Mouse (Mus musculus): ENCODE measurements around the gene Hrh1. TPM values are rescaled to one million over a fixed set of nuclear protein-coding genes. Genes with fewer than 3 reads are reported as not detected.

Gene Hrh1
- total RNA-seq, 2 experiments from 2014 or later: 21.4 to 27.1 TPM

DNA sequence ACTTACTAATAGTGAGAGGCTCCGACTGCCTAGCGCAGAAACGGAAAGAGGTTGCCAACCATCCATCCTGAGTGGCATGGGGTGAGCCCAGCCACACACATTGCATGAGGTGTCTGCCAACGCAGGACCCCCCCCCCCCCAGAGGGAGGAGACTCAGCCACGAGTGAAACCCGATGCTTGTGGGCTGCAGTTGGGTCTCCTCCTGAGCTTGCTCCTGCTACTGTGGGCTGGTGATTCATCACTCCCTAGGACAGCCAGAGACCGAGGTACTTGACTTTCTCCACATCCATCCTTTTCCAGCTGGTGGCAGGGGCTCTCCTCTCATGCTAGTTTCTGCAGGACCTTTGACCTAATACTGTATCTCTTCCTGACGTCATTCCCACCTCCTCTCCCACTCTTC lies 5.9 kb downstream of the Hrh1 start:
- peak in 1 of 2 experiments; percentile 65 for DNase-seq (ENCODE audit: low spot score in 2 of 2)

DNA sequence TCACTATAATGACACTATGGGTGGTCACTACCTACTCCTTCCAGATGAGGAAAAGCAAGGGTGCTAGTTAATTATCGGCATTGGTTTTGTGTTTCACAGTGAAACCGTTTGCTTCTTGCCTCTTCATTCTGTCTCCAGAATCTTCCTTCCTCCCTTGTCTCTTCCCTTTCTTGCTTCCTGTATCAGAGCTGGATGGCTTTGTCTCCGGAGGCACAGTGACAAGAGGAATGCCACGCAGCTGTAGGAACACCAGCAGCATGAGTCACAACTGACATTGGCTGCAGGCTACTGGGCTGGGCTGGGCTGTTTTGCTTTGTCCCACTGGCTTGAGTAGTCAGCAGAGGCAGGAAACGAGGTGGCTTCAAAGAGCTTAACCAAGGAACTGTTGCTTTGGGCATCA lies 6.4 kb downstream of the Hrh1 start:
- DNase-seq (ENCODE audit: low spot score in 2 of 2): no peak
- intact Hi-C loops (cut with DNase I): loop anchor here (1.0 to 5.0 kb wide), 2 partner anchors 47 to 293 kb away; no protein-coding TSS in a partner anchor

More for the DNA sequence above, 5.9 kb downstream of the Hrh1 start:
- intact Hi-C loops (cut with DNase I): loop anchor here (1.0 to 5.0 kb wide), 2 partner anchors 48 to 294 kb away; no protein-coding TSS in a partner anchor

DNA sequence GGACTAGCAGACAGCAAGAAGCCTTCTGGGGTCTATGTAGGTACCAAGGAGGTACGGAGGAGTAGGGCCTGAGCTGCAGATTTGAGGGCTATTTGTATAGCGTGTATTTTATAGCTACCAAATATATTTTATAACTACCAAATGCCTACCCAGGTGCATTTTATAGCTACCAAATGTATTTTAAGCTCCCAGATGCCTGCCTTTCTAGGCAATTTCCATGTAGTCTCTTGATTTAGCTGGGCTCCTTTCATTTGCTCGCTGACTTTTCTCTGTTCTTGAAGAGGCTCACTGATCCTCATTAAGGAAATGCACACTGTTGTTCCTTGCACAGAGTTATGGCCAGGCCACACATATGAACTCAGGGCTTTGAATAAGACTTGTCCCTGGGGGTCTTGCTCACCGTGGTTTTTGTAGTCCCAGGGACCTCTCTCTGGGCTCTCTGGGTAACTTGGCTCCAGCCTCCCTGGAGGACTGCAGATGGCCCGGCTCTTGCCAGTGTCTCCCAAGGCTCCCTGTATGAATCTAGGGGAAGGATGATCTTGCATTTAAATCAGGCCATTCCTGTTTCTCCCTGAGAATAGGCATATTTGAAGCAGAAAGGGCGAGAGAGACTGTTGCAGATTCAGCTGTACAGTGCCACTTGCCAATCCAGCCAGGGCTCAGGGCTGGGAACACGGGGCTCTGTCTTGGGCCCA lies 7.2 kb downstream of the Hrh1 start:
- peak in 1 of 2 experiments; percentile 77 for DNase-seq (ENCODE audit: low spot score in 2 of 2)
- intact Hi-C loops (cut with DNase I): loop anchor here (1.0 to 5.0 kb wide), 2 partner anchors 46 to 292 kb away; no protein-coding TSS in a partner anchor

DNA sequence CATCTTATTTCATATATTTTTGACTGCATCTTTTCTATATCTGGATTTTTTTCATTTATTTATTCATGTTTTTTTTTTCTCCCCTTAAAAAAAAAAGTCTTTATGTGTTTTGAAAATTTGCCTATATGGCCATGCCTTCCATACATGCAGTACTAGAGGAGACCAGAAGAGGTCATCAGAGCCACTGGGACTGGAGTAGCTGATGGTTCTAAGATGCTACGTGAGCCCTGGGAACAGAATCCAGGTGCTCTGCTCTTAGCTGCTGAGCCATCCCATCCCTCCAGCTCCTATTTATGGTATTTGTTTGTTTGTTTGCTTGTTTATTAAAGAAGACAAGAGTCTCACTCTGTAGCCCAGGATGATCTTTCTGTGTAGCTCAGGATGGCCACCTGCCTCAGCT lies 8.9 kb downstream of the Hrh1 start:
- intact Hi-C loops (cut with DNase I): no loop called here
- no peak for DNase-seq (ENCODE audit: low spot score in 2 of 2)

DNA sequence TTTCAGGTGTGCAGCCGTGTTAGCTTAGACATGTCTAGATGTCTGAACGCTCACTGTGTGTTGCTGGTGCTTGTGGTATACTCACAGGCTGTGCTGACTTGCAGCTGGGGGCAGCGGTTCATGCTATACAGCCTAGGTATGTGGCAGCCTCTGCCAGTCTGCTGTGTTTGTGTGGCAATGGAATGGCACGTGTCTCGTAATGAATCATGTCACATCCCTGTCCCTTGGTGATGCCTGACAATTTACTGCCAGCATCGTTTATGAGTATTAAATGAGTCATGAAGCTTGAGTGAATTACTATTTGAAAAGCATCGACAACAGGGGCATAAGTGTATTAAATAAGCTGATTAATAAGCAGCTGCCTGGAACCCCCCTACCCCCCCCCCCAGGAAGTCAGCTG lies 9.3 kb downstream of the Hrh1 start:
- intact Hi-C loops (cut with DNase I): no loop called here
- DNase-seq (ENCODE audit: low spot score in 2 of 2): no peak

DNA sequence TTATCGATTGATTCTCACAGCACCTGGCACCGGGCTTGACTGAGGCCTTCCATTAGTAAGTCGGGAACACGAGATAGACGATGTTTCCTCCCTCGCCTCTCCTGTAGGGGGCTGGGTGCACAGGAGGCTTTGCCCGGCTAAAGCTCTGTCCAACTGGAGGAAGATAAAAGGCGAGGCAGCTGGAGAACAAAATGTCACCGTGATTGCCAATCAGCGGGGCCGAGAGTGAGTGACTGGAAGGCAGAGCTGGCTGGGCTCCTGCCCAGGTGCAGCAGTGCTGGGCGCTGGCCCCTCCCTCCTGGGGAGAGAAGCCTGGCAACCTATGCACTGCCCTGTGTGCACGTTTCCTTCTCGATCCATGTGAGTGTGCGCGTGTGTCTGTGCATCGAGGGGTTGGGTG lies 10.5 kb downstream of the Hrh1 start:
- intact Hi-C loops (cut with DNase I): no loop called here
- no peak for DNase-seq (ENCODE audit: low spot score in 2 of 2)

DNA sequence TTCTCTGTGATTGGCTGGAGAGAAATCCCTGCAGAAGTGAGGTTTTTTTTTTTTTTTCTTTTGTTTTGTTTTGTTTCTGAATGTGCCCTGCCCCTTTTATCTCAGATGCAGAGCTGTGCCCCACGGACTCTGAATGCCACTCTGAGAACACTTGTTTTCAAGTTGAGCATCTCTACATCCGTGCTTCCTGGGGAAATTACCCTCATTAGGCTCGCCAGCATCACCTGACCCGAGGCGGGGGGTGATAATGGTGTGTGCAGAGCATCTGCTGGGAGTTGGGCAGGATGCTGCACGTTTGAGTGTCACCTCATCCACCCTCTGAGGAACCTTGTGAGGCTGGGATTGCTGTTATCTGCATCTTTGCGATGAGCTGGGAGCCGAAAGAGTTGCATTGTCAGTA lies 14.2 kb downstream of the Hrh1 start:
- intact Hi-C loops (cut with DNase I): no loop called here
- DNase-seq (ENCODE audit: low spot score in 2 of 2): no peak

DNA sequence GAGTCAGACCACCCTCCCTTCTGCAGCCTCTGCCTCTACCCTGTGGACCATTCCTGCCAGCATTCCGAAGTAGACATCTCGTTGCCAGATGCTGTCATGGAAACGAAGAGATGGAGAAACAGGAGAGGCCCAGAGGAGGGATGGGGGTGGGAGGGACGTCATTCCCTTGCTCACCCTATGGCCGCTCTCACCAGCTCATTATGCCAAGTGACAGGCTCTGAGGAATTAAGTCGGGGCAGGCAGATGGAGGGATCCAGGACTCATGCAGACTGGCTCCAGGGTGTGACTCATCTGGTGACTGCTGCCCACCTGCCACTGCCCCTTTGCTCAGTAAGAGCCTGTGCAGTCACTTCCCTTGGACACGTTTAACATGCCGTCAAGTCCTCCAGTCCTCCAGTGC lies 16.8 kb downstream of the Hrh1 start:
- intact Hi-C loops (cut with DNase I): no loop called here
- DNase-seq (ENCODE audit: low spot score in 2 of 2): peak in 1 of 2 experiments; percentile 89

DNA sequence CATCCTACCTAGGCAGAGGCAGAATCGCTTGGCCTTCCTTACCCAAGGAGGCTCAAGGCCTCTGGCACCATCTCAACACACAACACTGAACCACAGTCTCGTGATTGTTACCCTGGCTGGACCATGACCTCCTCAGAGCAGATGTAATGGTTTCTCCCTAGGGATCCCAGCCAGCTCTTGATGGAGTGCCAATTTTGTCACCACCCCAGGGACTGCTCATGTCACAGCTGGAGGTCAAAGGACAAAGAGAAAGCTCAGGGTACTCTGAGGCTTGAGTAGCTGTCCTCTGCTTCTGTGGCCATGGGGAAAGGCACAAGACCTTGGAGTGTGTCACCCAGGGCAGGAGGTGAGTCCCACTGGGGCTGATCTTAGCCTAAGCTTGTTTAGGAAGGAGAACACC lies 20.3 kb downstream of the Hrh1 start:
- no peak for DNase-seq (ENCODE audit: low spot score in 2 of 2)
- intact Hi-C loops (cut with DNase I): no loop called here

DNA sequence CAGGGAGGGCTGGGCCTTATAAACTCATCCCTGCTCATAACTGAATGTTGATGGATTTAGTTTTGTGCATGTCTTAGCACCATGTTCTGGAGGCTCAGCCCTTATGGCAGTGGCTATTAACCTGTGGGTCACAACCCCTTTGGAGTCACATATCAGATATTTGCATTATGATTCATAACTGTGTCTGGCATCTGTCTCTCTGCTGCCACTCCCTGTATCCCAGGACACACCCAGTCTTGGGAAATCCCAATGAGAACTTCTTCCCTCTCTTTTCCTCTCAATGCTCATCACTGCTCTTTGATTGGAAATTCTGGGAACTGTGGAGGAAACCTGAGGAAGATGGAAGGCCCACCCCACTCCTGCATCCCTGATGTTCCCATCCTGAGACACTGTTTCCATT lies 23.3 kb downstream of the Hrh1 start:
- intact Hi-C loops (cut with DNase I): no loop called here
- no peak for DNase-seq (ENCODE audit: low spot score in 2 of 2)

DNA sequence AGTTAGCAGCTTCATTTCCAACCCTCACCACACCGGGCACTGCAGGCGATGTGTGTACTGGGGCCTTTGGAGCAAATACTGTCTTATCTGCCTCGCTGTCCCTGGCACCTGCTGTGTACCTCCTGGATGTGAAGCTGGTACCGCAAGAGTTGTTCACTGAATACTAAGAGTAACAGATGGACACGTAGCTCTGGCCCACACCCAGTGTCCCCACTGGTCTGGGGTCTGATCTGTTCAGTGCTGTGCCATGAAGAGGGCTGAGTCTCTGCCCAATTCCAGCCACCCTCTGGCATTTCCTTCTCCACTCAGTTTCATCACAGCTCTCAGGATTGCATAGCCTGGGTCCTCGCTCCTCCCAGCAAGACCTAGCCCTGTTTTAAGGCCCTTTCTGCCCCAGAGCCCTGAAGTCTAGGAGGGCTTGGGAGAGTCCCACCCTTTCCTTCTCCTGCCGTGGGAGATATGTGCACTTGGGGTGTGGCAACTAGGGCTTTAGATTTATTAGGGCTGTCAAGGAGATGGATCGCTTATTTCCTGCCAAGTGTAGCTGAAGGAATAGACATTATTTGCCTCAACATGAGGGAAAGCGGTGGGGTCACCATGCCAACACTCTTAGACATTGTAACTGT lies 25.4 kb downstream of the Hrh1 start:
- no peak for DNase-seq (ENCODE audit: low spot score in 2 of 2)
- intact Hi-C loops (cut with DNase I): no loop called here

DNA sequence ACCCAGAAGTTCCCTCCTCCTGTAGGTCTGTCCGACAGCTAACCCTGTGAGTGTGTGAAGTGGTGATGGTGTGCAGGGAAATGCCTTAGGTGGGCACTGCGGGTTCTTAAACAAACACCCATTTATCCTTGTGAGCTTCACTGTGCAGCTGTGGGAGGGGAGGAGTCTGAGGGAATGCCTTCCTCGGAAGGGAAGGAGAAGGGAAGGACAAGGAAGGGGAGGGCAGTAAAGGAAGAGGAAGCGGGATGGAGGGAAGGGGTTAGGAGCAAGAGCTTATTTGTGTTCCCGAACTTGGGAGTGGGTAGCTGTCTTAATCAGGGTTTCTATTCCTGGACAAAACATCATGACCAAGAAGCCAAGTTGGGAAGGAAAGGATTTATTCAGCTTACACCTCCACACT lies 27.6 kb downstream of the Hrh1 start:
- intact Hi-C loops (cut with DNase I): loop anchor here (1.0 kb wide), 1 partner anchor 24 kb away; no protein-coding TSS in a partner anchor
- peak in 1 of 2 experiments; percentile 87 for DNase-seq (ENCODE audit: low spot score in 2 of 2)

DNA sequence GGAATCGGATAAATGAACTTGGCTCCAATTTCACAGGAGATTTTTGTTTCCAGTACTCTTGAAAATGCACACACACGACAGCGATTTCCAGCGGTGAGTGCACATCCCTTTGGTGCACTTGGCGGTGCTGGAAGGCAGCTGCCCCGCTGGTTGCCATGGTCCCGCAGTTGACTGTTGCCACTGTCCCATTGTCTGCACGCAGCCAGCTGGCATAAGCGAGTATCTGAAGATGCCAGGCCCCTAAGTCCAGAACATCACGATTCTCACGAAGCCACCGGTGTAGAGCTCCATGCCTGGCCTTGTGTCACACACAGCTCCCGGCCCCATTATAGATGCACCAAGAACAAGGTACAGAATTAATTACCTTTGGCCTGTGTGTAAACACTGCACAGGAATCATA lies 29.9 kb downstream of the Hrh1 start:
- DNase-seq (ENCODE audit: low spot score in 2 of 2): no peak

DNA sequence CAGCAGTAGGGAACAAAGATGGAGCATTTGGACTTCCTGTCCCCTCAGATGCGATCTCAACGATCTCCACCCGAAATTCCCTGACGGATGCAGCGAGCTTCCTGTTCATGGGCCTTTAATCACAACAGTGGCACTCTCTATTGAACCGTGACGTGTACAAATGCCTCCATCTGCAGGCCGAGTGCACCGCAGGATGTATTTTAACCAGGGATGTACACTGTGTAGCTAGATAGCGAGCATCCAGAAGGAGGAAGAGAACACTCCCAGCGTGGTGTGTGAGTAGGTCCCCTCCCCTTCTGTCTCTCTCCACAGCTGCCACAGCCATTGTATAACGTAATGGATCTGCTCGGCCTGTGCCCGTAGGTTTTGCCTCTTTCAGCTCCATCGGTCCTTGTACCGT lies 31.1 kb downstream of the Hrh1 start:
- DNase-seq (ENCODE audit: low spot score in 2 of 2): no peak
- intact Hi-C loops (cut with DNase I): no loop called here

More for the DNA sequence above, 29.9 kb downstream of the Hrh1 start:
- intact Hi-C loops (cut with DNase I): no loop called here

DNA sequence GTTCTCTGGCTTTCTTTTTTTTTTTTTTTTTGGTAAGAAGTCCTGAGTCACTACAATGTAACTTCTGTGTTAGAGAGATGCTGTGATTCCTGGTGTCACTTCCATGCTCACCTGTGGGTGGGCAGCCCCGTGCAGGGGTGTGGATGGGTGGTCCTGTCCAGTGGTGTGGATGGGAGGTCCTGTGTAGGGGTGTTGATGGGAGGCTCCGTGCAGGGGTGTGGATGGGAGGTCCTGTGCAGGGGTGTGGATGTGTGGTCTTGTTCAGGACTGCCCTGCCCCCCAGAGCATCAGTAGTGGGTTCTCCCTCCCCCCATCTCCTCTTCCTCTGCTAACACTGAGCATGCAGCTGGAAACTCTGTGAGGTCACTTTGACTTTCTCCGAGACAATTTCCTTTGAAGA lies 34.9 kb downstream of the Hrh1 start:
- intact Hi-C loops (cut with DNase I): no loop called here
- no peak for DNase-seq (ENCODE audit: low spot score in 2 of 2)

DNA sequence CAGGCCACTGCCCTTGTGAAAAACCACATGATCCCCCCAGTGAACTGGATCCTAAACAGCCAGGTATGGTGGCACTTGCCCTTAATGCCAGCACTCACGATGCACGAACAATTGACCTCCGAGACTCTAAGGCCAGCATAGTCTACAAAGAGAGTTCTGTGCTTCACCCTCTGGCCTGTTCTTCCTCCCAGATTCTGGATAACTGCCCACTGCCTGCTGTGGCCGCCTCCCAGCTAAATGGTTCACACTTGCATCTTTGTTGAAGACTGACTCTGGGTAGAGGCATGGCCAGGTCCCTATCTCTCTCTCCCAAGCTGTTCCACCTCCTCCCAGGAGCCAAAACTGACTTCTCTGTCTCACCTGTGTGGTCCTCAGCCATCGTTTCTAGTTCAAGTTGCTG lies 36.8 kb downstream of the Hrh1 start:
- no peak for DNase-seq (ENCODE audit: low spot score in 2 of 2)
- intact Hi-C loops (cut with DNase I): no loop called here

DNA sequence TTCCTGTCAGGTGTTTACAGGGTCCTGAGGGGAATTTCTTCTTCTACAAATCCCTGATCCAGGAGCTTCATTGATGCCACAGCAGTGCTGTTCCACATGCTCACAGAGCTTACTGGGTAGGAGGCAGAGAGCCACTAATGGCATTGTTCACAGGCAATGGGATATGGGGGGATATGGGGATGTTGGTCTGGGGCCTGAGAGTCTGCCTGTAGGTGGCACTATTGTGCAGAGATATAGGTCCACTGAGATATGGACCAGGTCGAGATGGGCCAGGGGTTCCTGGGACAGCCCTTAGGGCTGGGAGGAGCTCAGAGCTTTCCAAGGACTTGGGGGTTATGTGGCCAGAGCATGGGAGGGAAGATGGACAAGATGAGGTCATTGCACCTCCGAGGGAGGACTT lies 42.6 kb downstream of the Hrh1 start:
- intact Hi-C loops (cut with DNase I): no loop called here
- no peak for DNase-seq (ENCODE audit: low spot score in 2 of 2)

DNA sequence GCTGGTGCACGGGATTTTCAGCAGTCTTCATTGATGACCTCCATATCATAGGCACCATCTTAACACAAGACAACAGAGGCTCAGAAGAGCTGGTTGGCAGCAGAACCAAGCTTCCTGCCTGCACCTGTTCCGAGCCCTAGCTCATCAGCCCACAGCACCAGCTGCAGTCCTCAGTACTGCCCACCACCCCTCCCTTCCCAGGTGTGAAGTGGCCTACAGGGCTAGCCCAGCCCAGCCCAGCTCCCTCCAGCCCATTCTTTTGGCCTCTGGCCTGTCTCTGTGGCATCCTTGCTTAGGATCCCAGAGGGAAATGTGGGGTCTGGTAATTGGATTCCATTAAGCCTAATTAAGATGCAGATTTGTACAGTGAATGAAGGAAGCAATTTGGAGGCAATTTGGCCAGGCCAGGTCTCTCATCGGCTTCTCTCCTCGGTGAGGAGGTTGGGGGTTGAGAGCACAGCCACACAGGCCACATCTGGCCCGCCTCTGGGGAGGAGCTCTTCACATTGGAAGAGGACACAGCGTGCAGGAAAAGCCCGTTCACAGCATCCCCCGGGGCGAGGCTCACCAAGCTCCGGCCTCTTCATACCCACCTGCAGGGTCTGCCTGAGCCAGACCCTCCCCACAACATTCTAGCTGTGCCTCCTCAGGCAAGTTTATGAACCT lies 43.2 kb downstream of the Hrh1 start:
- DNase-seq (ENCODE audit: low spot score in 2 of 2): no peak
- intact Hi-C loops (cut with DNase I): no loop called here

DNA sequence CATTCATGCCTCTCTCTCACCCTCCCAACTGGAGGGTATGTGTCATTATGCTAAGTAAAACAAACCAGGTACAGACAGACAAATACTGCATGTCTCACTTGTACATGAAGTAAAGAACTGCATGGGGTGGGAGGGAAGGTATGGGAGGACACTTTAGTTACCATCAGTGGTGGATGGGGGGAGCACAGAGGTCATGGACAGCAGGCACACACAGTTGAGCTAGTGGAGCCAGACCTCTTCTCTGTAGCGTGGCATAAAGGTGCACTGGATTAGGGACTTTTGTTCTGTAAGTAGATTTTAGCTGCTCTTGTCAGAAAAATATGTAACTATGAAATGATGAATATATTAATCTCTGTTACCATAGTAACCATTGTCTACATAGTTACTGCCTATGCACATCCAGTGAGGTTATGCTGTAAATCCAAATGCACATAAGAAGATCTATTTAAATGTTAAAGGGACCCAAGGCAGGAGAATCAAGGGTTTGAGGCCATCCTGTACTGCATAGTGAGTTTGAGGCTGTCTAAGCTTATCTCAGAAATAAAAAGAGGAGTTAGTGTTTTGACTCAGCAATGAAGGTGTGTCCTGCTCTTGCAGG lies 46.6 kb downstream of the Hrh1 start:
- intact Hi-C loops (cut with DNase I): no loop called here

DNA sequence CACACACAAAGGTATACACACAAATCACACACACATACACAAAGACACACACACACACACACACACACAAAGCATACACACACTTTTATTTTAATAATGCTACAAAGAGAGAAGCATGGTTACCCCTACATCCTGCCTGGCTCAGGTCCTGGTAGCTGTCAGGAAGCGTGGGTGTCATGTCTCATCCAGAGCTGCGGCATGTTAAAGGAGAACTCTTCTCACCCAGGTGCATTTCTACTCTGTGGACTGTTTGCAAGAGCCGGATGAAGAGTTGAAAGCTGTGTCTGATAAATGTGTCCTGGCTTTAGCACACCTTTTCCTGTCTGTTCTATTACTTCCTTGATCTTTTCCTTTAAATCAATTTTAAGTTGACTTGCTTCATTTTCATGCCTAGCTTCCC lies 47.2 kb downstream of the Hrh1 start:
- intact Hi-C loops (cut with DNase I): loop anchor here (5.0 kb wide), 2 partner anchors 48 to 78 kb away; partner anchors contain the start of gene Hrh1
- no peak for DNase-seq (ENCODE audit: low spot score in 2 of 2)

More for the DNA sequence above, 46.6 kb downstream of the Hrh1 start:
- DNase-seq (ENCODE audit: low spot score in 2 of 2): no peak
